Mouse (Mus musculus): ENCODE measurements at regions not wholly inside any gene's neighbourhood (a gene's known extent, or its start where the extent isn't known, plus 50 kb on each side); places are given as distances from the start of the nearest gene placed in this dataset.

GRCm38 (mm10) chr11:64650571-64651282, 214.3 kb upstream of the F930015N05Rik start:
- no peak for ATAC-seq (ENCODE audit: insufficient number of reproducible peaks, low FRiP score, low TSS enrichment)

- no peak for ATAC-seq (ENCODE audit: insufficient number of reproducible peaks, low FRiP score, low TSS enrichment)
Measured at GRCm38 (mm10) chr11:64652811-64653210, 216.4 kb upstream of the F930015N05Rik start.

- ATAC-seq (ENCODE audit: insufficient number of reproducible peaks, low FRiP score, low TSS enrichment), result no peak
Measured at GRCm38 (mm10) chr11:64655162-64655561, 218.7 kb upstream of the F930015N05Rik start.

- no peak for ATAC-seq (ENCODE audit: insufficient number of reproducible peaks, low FRiP score, low TSS enrichment)
Measured at GRCm38 (mm10) chr11:64663166-64663565, 226.7 kb upstream of the F930015N05Rik start.

- ATAC-seq (ENCODE audit: insufficient number of reproducible peaks, low FRiP score, low TSS enrichment), result no peak
Measured at GRCm38 (mm10) chr11:64667010-64667409, 230.6 kb upstream of the F930015N05Rik start.

GRCm38 (mm10) chr11:64667521-64667920, 231.1 kb upstream of the F930015N05Rik start:
- no peak for ATAC-seq (ENCODE audit: insufficient number of reproducible peaks, low FRiP score, low TSS enrichment)

GRCm38 (mm10) chr11:64671898-64672297, 235.4 kb upstream of the F930015N05Rik start:
- no peak for ATAC-seq (ENCODE audit: insufficient number of reproducible peaks, low FRiP score, low TSS enrichment)

GRCm38 (mm10) chr11:64673546-64673945, 237.1 kb upstream of the F930015N05Rik start:
- no peak for ATAC-seq (ENCODE audit: insufficient number of reproducible peaks, low FRiP score, low TSS enrichment)

GRCm38 (mm10) chr11:64703776-64704175, 267.3 kb upstream of the F930015N05Rik start:
- ATAC-seq (ENCODE audit: insufficient number of reproducible peaks, low FRiP score, low TSS enrichment), result no peak

- no peak for ATAC-seq (ENCODE audit: insufficient number of reproducible peaks, low FRiP score, low TSS enrichment)
Measured at GRCm38 (mm10) chr11:64711801-64712200, 267.0 kb upstream of the Elac2 start.

GRCm38 (mm10) chr11:64715182-64715581, 263.7 kb upstream of the Elac2 start:
- ATAC-seq (ENCODE audit: insufficient number of reproducible peaks, low FRiP score, low TSS enrichment), result no peak

GRCm38 (mm10) chr11:64718316-64719085, 260.3 kb upstream of the Elac2 start:
- peak; percentile 56 for ATAC-seq (ENCODE audit: insufficient number of reproducible peaks, low FRiP score, low TSS enrichment)

- ATAC-seq (ENCODE audit: insufficient number of reproducible peaks, low FRiP score, low TSS enrichment), result no peak
Measured at GRCm38 (mm10) chr11:64726249-64726648, 252.6 kb upstream of the Elac2 start.

- no peak for ATAC-seq (ENCODE audit: insufficient number of reproducible peaks, low FRiP score, low TSS enrichment)
Measured at GRCm38 (mm10) chr11:64727841-64728421, 250.9 kb upstream of the Elac2 start.

GRCm38 (mm10) chr11:64738948-64739347, 239.9 kb upstream of the Elac2 start:
- no peak for ATAC-seq (ENCODE audit: insufficient number of reproducible peaks, low FRiP score, low TSS enrichment)

- no peak for ATAC-seq (ENCODE audit: insufficient number of reproducible peaks, low FRiP score, low TSS enrichment)
Measured at GRCm38 (mm10) chr11:64743753-64744152, 235.1 kb upstream of the Elac2 start.

GRCm38 (mm10) chr11:64746146-64746545, 232.7 kb upstream of the Elac2 start:
- no peak for ATAC-seq (ENCODE audit: insufficient number of reproducible peaks, low FRiP score, low TSS enrichment)

GRCm38 (mm10) chr11:64749976-64750375, 228.9 kb upstream of the Elac2 start:
- no peak for ATAC-seq (ENCODE audit: insufficient number of reproducible peaks, low FRiP score, low TSS enrichment)

- no peak for ATAC-seq (ENCODE audit: insufficient number of reproducible peaks, low FRiP score, low TSS enrichment)
Measured at GRCm38 (mm10) chr11:64752299-64752698, 226.5 kb upstream of the Elac2 start.

- ATAC-seq (ENCODE audit: insufficient number of reproducible peaks, low FRiP score, low TSS enrichment), result no peak
Measured at GRCm38 (mm10) chr11:64752816-64753215, 226.0 kb upstream of the Elac2 start.

GRCm38 (mm10) chr11:64754076-64754475, 224.8 kb upstream of the Elac2 start:
- no peak for ATAC-seq (ENCODE audit: insufficient number of reproducible peaks, low FRiP score, low TSS enrichment)
